Mouse (Mus musculus) intestine, embryonic 14.5 days (tissue): ENCODE measurements around the gene Nfatc2. TPM values are rescaled to one million over a fixed set of nuclear protein-coding genes. Genes with fewer than 3 reads are reported as not detected.

ENCODE experiments used
- ATAC-seq: fragments of 200-750 bp; cut with Nextera tagmentation; replicated peaks from 2 replicates; pipeline ENCODE4 v1.8.0; 2017; ENCODE audit warnings: low read depth, moderate number of reproducible peaks, moderate TSS enrichment, moderate library complexity; ENCODE audit not compliant: low FRiP score, low TSS enrichment
- DNase-seq: peaks from one replicate; pipeline ENCODE4 v3.0.0-alpha.2; 2018; ENCODE audit warnings: low spot score
- H3K27ac ChIP-seq: fragments of 300-500 bp; sonication (generic); 2 replicates; pipeline ENCODE4 v1.5.1; 2014; ENCODE audit warnings: low read depth, mild to moderate bottlenecking, control low read depth
- H3K27me3 ChIP-seq: fragments of 300-500 bp; sonication (generic); replicated peaks from 2 replicates; pipeline ENCODE4 v1.6.1; 2014; ENCODE audit warnings: low read length, control low read depth; ENCODE audit not compliant: control insufficient read depth, insufficient read depth
- H3K36me3 ChIP-seq: fragments of 300-500 bp; sonication (generic); 2 replicates; pipeline ENCODE4 v1.6.1; 2014; ENCODE audit warnings: low read length, control low read depth; ENCODE audit not compliant: control insufficient read depth, insufficient read depth
- H3K4me1 ChIP-seq: fragments of 300-500 bp; sonication (generic); replicated peaks from 2 replicates; pipeline ENCODE4 v1.6.1; 2014; ENCODE audit warnings: low read length, control low read depth, mixed read lengths; ENCODE audit not compliant: control insufficient read depth, insufficient read depth
- H3K4me2 ChIP-seq: fragments of 300-500 bp; sonication (generic); 2 replicates; pipeline ENCODE4 v1.6.1; 2014; ENCODE audit warnings: low read length
- H3K4me3 ChIP-seq: fragments of 300-500 bp; sonication (generic); 2 replicates; pipeline ENCODE4 v1.5.1; 2014; ENCODE audit warnings: low read depth, low read length, control low read depth, mixed read lengths
- H3K9ac ChIP-seq: fragments of 300-500 bp; sonication (generic); 2 replicates; pipeline ENCODE4 v1.6.1; 2014; ENCODE audit warnings: mild to moderate bottlenecking, low read length
- H3K9me3 ChIP-seq: fragments of 300-500 bp; sonication (generic); 2 replicates; pipeline ENCODE4 v1.6.1; 2016; ENCODE audit warnings: low read length, control low read depth; ENCODE audit not compliant: control insufficient read depth
- WGBS: fragments of 180-500 bp; shearing (Covaris S2); extraction: QIAGEN DNeasy Blood & Tissue Kit; methylation state at CpG from one replicate; pipeline ENCODE4 v1.1.7; 2014; 5-methylcytosine and 5-hydroxymethylcytosine counted together
- microRNA-seq: library from miRNA; unstranded; fragments of <30 nt; microRNA quantifications from one replicate; pipeline ENCODE4, GENCODE M21; 2016
- polyA plus RNA-seq: library from polyadenylated mRNA; unstranded; fragments of >200 nt; fragmentation: Nextera tagmentation; extraction: Ambion mirVana; gene quantifications from 2 replicates; pipeline ENCODE4 v1.2.1, GENCODE M21; 2014

Gene Nfatc2
- polyA plus RNA-seq, 1 experiment from 2014 or later, result 2.3 TPM

DNA sequence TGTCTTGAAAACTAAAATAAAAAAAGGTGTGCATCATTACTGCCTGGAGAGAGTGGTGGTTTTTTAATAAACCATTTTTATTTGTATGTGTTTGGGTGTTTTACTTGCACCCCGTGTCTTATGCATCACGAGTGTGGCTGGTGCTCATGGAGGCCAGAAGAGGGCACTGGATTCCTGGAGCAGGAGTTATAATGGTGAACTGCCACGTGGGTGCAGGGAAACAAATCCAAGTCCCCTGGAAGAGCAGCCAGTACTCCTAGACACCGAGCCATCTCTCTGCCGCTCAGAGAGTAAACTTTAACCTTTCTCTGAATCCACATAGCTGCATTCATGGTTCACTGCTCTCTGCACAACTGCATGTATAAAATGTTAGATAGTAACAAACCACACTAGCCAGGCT is 168.1 kb downstream of the Nfatc2 start:
- no peak for ATAC-seq
- no peak overlapping the region for H3K9ac ChIP-seq
- H3K27ac ChIP-seq, result no peak overlapping the region; the same call in 1 of the 2 replicates
- WGBS, result 63% methylated on average over 5 of the region's 5 CpGs
- H3K4me1 ChIP-seq, result peaks cover 14% of the 10 kb centered on the region
- DNase-seq, result no peak
- H3K36me3 ChIP-seq, result no peaks in the 10 kb centered on the region
- H3K4me3 ChIP-seq, result no peak overlapping the region
- 0 out of 2 replicates have a peak, but pooled peaks cover 5% of the 10 kb centered on the region for H3K9me3 ChIP-seq
- no peak overlapping the region for H3K4me2 ChIP-seq
- no peaks in the 10 kb centered on the region for H3K27me3 ChIP-seq

DNA sequence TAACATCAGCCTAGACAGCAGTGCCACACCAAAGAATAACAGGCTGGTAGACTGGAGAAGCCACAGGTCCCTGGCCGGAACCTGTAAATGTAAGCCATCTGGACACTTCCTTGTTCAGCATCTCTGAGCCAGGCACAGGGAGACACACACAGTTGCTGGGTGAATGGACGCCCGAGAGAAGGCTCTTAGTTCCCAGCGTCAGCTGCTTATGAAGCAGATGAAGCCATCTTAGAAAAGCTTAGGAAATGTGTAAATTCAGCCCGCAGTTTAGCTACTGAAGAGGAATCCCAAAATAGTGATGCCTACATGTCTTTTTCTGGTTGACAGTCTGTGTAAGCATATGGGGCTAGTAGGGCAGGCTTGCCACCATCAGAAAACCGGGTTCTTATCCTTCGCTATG is 169.1 kb downstream of the Nfatc2 start:
- Histone ChIP-seq H3K9me3 (0 out of 2 replicates have a peak, but pooled peaks cover 5% of the 10 kb centered on the region), H3K27me3 (no peaks in the 10 kb centered on the region), H3K4me3 (no peak overlapping the region), H3K27ac (no peak overlapping the region), H3K36me3 (no peaks in the 10 kb centered on the region), H3K9ac (no peak overlapping the region), H3K4me2 (no peak overlapping the region), H3K4me1 (peaks cover 12% of the 10 kb centered on the region)
- ATAC-seq (no peak), DNase-seq (no peak)
- 91% methylated on average over 7 of the region's 7 CpGs for WGBS

DNA sequence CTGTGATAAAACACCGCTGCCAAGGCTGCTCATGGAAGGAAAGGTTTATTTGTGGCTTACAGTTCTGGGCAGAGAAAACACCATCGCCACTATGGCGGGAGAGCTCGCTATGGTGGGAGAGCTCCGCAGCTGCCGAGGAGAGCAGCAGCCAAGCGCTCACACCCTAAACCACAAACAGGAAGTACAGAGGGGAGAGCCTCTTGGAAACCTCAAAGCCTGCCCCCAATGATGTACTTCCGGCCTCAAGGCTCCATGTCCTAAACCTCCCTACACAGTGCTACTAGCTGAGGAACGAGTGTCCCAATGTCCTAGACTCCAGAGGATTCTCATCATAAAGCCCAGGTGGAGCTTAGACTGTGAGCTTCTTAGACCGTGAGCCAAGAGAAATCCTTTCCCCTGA is 171.9 kb downstream of the Nfatc2 start:
- Histone ChIP-seq H3K4me1 (peaks cover 19% of the 10 kb centered on the region), H3K27me3 (no peaks in the 10 kb centered on the region), H3K27ac (no peak overlapping the region), H3K4me2 (no peak overlapping the region), H3K4me3 (no peak overlapping the region), H3K9me3 (0 out of 2 replicates have a peak, but pooled peaks cover 5% of the 10 kb centered on the region), H3K9ac (no peak overlapping the region), H3K36me3 (no peaks in the 10 kb centered on the region)
- 89% methylated on average over 10 of the region's 10 CpGs for WGBS
- DNase-seq (no peak), ATAC-seq (no peak)

DNA sequence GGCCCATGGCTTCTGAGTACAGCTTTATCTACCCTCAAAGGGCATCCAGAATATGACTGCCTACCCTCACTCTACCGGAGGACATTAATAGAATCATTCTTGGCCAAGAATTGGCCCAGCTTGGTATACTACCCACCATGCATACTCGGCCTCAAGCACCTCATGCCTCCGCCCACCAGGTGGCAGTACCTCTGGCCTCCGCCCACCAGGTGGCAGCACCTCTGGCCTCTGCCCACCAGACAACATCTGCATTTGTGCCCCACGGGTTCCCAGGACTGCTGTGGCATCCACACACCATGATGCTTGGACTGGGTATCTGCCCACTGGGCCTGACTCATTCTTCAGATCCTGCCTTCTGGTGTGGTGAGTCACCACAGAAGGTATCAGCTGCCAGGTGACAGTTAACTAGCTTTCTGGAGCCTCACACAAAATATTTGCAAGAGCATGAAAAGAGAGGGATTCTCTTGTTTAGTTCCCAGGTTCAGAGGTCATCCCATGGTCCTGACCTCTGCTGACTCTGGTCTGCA is 173.0 kb downstream of the Nfatc2 start:
- peaks cover 14% of the 10 kb centered on the region; the same call in 1 of the 2 replicates for H3K4me1 ChIP-seq
- H3K9ac ChIP-seq, result no peak overlapping the region
- H3K9me3 ChIP-seq, result 0 out of 2 replicates have a peak, but pooled peaks cover 5% of the 10 kb centered on the region
- DNase-seq, result no peak
- no peak for ATAC-seq
- H3K4me3 ChIP-seq, result no peak overlapping the region
- H3K36me3 ChIP-seq, result no peaks in the 10 kb centered on the region
- H3K27me3 ChIP-seq, result no peaks in the 10 kb centered on the region
- no peak overlapping the region for H3K4me2 ChIP-seq
- 91% methylated on average over 5 of the region's 5 CpGs for WGBS
- no peak overlapping the region for H3K27ac ChIP-seq

Small RNA genes within 50 kb of the gene (microRNA-seq; reads per million reads assigned to microRNA genes)
- gene Mir7004, result not detected

Other genes with a start within 250 kb of the Nfatc2 start
- 15.6 and 15.9 TPM in 2 replicates for gene Atp9a, start 140.8 kb upstream of the Nfatc2 start, polyA plus RNA-seq
- gene Sall4, start 166.3 kb upstream of the Nfatc2 start, polyA plus RNA-seq, result 3.8 and 5.0 TPM in 2 replicates